Mouse (Mus musculus) heart, embryonic 16.5 days (tissue): ENCODE measurements around the gene Adcyap1r1. TPM values are rescaled to one million over a fixed set of nuclear protein-coding genes. Genes with fewer than 3 reads are reported as not detected.

ENCODE experiments used
- ATAC-seq: fragments of 200-750 bp; cut with Nextera tagmentation; replicated peaks from 2 replicates; pipeline ENCODE4 v1.8.0; 2017; ENCODE audit warnings: moderate number of reproducible peaks; ENCODE audit not compliant: insufficient read depth, low FRiP score; ENCODE audit errors: extremely low read depth
- H3K27ac ChIP-seq: fragments of 300-500 bp; sonication (generic); 2 replicates; pipeline ENCODE4 v1.5.1; 2014; ENCODE audit warnings: mild to moderate bottlenecking, low read length, control low read depth, moderate library complexity
- H3K27me3 ChIP-seq: fragments of 300-500 bp; sonication (generic); 2 replicates; pipeline ENCODE4 v1.6.1; 2014; ENCODE audit warnings: low read length, mixed read lengths; ENCODE audit not compliant: control insufficient read depth, insufficient read depth
- H3K36me3 ChIP-seq: fragments of 300-500 bp; sonication (generic); 2 replicates; pipeline ENCODE4 v1.6.1; 2014; ENCODE audit not compliant: control insufficient read depth, insufficient read depth
- H3K4me1 ChIP-seq: fragments of 300-500 bp; sonication (generic); 2 replicates; pipeline ENCODE4 v1.6.1; 2014; ENCODE audit warnings: low read length, mixed read lengths; ENCODE audit not compliant: control insufficient read depth, insufficient read depth
- H3K4me2 ChIP-seq: fragments of 300-500 bp; sonication (generic); 2 replicates; pipeline ENCODE4 v1.6.1; 2014; ENCODE audit warnings: low read depth, mild to moderate bottlenecking, control low read depth, low read length
- H3K4me3 ChIP-seq: fragments of 300-500 bp; sonication (generic); 2 replicates; pipeline ENCODE4 v1.5.1; 2014; ENCODE audit warnings: mild to moderate bottlenecking, control low read depth, low read length
- H3K9ac ChIP-seq: fragments of 300-500 bp; sonication (generic); 2 replicates; pipeline ENCODE4 v1.6.1; 2014; ENCODE audit warnings: low read length, control low read depth
- H3K9me3 ChIP-seq: fragments of 300-500 bp; sonication (generic); replicated peaks from 2 replicates; pipeline ENCODE4 v1.6.1; 2016; ENCODE audit warnings: low read length; ENCODE audit not compliant: control insufficient read depth
- WGBS: fragments of 180-500 bp; shearing (Covaris S2); extraction: QIAGEN DNeasy Blood & Tissue Kit; methylation state at CpG from one replicate; pipeline ENCODE4 v1.1.7; 2014; 5-methylcytosine and 5-hydroxymethylcytosine counted together
- polyA plus RNA-seq: library from polyadenylated mRNA; unstranded; fragments of >200 nt; fragmentation: Nextera tagmentation; extraction: Ambion mirVana; gene quantifications from 2 replicates; pipeline ENCODE4 v1.2.1, GENCODE M21; 2015

The Adcyap1r1 gene
- polyA plus RNA-seq, 1 experiment from 2014 or later: 2.5 TPM

DNA sequence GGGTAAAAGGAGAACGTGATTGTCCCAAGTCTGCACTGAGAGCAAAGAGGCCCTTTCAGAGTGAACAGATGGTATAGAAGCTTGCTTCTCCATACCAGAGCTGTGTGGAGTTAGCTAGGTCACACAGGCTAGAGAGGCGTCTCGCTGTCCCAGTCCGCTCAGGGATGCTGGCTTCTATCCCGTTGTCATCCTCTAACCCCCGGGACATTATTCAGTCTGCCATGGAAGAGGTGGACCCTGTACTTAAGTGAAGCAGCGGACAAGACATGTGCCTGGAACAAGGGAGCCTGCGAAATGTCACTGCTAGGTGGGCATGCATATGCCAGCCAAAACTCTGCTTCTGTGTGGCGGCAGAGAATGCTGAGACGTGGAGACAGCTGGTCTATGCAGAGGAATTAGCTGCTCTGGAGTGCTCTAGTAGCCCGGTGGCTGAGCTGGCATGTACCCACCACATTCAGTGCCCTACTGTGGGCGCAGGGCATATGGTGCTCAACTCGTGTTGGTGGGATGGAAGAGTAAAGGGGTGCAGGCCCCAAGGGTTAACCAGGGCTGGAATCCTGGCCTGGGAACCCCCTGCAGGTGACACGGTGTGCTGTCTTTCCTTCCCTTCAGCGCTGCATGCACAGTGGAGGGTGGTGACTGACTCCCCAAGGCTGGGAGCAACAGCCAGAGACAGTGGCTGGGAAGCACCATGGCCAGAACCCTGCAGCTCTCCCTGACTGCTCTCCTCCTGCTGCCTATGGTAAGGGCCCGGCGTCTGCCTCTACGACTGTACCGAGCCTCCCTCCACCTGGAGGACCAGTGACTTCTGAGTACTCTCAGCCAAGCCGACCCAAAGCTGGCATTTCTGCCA is 8.0 kb downstream of the Adcyap1r1 start:
- Histone ChIP-seq H3K4me2 (no peak overlapping the region), H3K4me3 (no peak overlapping the region), H3K9me3 (no peaks in the 10 kb centered on the region), H3K36me3 (no peaks in the 10 kb centered on the region), H3K27me3 (peaks cover 12% of the 10 kb centered on the region; the same call in 1 of the 2 replicates), H3K9ac (no peak overlapping the region), H3K27ac (no peak overlapping the region), H3K4me1 (no peaks in the 10 kb centered on the region)
- no peak for ATAC-seq
- WGBS: 72% methylated on average over 20 of the region's 20 CpGs

DNA sequence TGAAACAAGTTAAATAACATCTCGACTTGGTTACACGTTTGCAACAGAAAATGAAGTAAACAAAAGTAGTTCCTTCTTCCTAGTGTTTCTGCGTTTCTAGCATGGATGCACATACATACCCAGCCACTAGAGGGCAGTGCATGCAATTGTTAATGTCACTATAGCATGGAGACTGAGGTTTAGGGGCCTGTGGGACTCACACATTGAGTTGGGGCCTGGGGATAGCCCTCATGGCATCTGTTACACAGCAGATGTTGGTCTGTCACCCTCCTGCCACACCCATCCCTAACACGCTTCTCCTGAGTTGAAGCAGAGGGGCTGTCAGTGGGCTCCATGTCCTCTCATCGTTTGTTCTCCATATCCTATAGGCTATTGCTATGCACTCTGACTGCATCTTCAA is 9.4 kb downstream of the Adcyap1r1 start:
- 56% methylated on average over 5 of the region's 5 CpGs for WGBS
- Histone ChIP-seq H3K9me3 (no peaks in the 10 kb centered on the region), H3K27ac (no peak overlapping the region), H3K36me3 (no peaks in the 10 kb centered on the region), H3K4me3 (no peak overlapping the region), H3K4me1 (no peaks in the 10 kb centered on the region), H3K27me3 (peaks cover 7% of the 10 kb centered on the region; the same call in 1 of the 2 replicates), H3K9ac (no peak overlapping the region), H3K4me2 (no peak overlapping the region)
- ATAC-seq: no peak

DNA sequence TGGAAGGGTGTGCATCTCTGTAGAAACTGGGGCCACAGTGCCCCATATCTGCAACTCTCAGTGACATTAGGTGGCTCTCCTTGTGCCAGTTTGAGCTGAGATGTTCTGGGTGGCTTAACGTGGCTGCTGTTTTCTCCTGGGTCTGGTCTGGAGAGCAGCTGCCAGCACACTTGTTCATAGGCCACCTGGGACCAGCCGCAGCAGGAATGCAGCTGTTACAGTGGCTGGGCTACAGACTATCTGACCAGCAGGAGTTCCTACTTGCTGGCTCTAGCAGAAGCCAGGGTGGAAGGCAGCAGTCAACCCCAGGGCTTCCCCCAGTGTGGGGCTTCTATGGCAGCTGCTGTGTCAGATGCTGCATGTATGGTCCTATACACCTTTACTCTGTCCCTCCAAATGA is 9.9 kb downstream of the Adcyap1r1 start:
- H3K4me1 ChIP-seq: no peaks in the 10 kb centered on the region
- ATAC-seq: no peak
- H3K36me3 ChIP-seq: no peaks in the 10 kb centered on the region
- peaks cover 7% of the 10 kb centered on the region; the same call in 1 of the 2 replicates for H3K27me3 ChIP-seq
- no peak overlapping the region for H3K4me2 ChIP-seq
- no peak overlapping the region for H3K27ac ChIP-seq
- 67% methylated on average over 2 of the region's 2 CpGs for WGBS
- no peaks in the 10 kb centered on the region for H3K9me3 ChIP-seq
- no peak overlapping the region for H3K9ac ChIP-seq
- H3K4me3 ChIP-seq: no peak overlapping the region

DNA sequence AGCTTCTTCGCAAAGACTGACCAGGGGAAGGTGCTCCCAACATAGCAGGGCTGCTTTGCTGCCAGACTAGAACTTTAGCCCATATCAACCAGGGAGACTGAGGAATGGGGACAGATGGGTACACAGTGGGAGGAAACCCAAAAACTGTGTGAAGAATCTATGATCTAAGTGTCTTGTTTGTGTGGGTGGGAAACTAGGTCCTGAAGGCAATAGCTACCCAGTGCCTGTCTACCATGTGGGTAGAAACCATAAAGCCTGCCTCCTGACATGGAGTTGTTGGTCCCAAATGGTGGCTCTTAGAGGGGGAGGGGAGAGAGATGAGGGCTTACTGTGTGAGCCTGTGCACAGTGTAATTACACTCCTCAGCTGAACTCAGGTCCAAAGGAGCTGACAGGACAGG is 10.6 kb downstream of the Adcyap1r1 start:
- Histone ChIP-seq H3K36me3 (no peaks in the 10 kb centered on the region), H3K4me2 (no peak overlapping the region), H3K4me3 (no peak overlapping the region), H3K9ac (no peak overlapping the region), H3K9me3 (no peaks in the 10 kb centered on the region), H3K4me1 (no peaks in the 10 kb centered on the region), H3K27ac (no peak overlapping the region), H3K27me3 (peaks cover 5% of the 10 kb centered on the region; the same call in 1 of the 2 replicates)
- ATAC-seq: no peak
- WGBS: 91% methylated on average over 1 of the region's 1 CpGs

DNA sequence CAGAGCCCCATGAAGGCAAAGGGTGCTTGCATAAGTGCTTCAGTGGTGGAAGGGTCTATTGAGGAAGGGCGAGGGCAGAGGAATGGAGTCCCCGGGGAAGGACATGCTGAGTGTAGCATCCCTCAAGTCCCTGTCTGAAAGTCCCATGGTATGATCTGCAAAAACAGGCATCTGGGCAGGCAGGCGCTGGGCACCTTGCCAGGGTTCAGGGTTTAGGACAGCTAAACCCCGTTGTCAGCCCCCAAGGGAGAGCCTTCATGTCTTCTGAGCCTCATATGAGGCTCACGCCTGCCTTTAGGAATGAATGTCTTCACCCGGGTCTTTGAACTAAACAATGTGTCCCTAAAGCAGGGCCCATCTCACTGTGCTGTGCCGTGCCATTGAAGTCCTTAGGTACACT is 12.2 kb downstream of the Adcyap1r1 start:
- no peak overlapping the region for H3K4me2 ChIP-seq
- 65% methylated on average over 7 of the region's 7 CpGs for WGBS
- ATAC-seq: no peak
- H3K4me1 ChIP-seq: no peaks in the 10 kb centered on the region
- no peaks in the 10 kb centered on the region for H3K9me3 ChIP-seq
- no peak overlapping the region for H3K9ac ChIP-seq
- peaks cover 4% of the 10 kb centered on the region; the same call in 1 of the 2 replicates for H3K27me3 ChIP-seq
- H3K27ac ChIP-seq: no peak overlapping the region
- H3K36me3 ChIP-seq: no peaks in the 10 kb centered on the region
- no peak overlapping the region for H3K4me3 ChIP-seq

DNA sequence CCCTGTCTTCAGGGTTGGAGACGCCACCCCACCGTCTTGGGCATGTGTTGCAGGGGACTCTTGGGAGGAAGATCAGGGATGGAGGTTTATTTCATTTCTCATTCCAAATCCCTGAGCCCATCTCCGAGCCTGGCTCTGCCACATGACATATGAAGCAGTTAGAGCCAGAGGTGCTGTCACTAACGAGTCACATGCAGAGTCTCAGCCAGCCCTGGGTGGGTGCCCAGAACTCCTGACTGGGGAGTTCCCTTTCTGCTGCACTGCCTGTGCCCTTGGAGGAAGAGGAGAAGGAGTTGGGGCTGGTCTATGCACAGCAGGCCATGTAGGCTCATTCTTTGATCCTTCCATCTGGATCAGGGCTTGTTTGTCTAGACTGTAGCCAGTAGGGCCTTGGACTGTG is 13.5 kb downstream of the Adcyap1r1 start:
- H3K9ac ChIP-seq: no peak overlapping the region
- no peak overlapping the region for H3K27ac ChIP-seq
- no peaks in the 10 kb centered on the region for H3K36me3 ChIP-seq
- WGBS: 69% methylated on average over 4 of the region's 4 CpGs
- H3K4me2 ChIP-seq: no peak overlapping the region
- H3K4me3 ChIP-seq: no peak overlapping the region
- H3K4me1 ChIP-seq: no peaks in the 10 kb centered on the region
- H3K27me3 ChIP-seq: peaks cover 4% of the 10 kb centered on the region; the same call in 1 of the 2 replicates
- no peaks in the 10 kb centered on the region for H3K9me3 ChIP-seq
- ATAC-seq: no peak

DNA sequence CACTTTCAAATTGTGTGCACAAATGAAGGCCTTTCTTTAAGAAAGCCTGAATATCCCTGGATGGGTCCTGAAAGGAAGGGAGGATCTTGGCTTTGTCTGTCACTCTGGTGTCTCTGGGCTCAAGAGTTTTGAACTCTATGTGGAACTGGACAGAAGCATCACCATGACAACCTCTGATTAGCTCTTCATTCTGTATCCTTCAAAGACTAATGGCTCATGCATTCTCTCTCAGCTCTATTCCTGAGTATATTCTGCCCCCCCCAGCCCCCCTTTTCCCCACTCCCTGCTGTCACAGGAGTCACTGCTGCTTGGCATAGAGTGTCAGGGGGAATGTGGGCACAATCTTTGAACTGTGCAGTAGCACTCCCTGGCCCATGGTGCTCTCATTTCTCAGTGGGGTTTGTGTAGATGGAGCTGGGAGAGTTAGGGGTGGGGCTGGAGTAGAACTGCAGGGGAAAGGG is 14.6 kb downstream of the Adcyap1r1 start:
- no peak overlapping the region for H3K4me3 ChIP-seq
- H3K9me3 ChIP-seq: no peaks in the 10 kb centered on the region
- H3K9ac ChIP-seq: no peak overlapping the region
- H3K4me1 ChIP-seq: no peaks in the 10 kb centered on the region
- no peaks in the 10 kb centered on the region for H3K36me3 ChIP-seq
- H3K27me3 ChIP-seq: peaks cover 4% of the 10 kb centered on the region; the same call in 1 of the 2 replicates
- H3K4me2 ChIP-seq: no peak overlapping the region
- no peak overlapping the region for H3K27ac ChIP-seq
- no peak for ATAC-seq

DNA sequence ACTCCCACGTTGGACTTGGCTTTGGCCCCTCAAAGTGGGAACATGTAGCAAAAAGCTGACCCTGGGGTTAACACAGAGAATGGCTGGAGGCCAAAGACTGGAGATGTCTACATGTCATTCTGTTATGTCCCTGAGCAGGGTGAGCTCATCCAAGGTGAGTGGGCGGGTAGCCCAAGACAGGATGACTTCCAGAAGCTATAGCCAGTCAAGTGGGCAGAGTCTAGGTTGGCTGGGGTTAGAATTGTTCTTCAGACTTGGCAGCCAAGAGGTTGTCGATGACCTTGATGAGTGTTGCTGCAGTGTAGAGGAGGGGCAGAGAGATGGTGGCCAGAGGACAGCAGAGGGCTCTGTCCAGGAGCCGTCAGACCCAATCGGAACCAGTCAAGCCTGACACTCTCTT is 18.9 kb downstream of the Adcyap1r1 start:
- no peak overlapping the region for H3K27ac ChIP-seq
- WGBS: 73% methylated on average over 5 of the region's 5 CpGs
- ATAC-seq: no peak
- no peak overlapping the region for H3K9ac ChIP-seq
- 0 out of 2 replicates have a peak, but pooled peaks cover under 1% of the 10 kb centered on the region for H3K27me3 ChIP-seq
- no peaks in the 10 kb centered on the region for H3K36me3 ChIP-seq
- no peak overlapping the region for H3K4me3 ChIP-seq
- H3K4me2 ChIP-seq: no peak overlapping the region
- no peaks in the 10 kb centered on the region for H3K4me1 ChIP-seq
- H3K9me3 ChIP-seq: no peaks in the 10 kb centered on the region

DNA sequence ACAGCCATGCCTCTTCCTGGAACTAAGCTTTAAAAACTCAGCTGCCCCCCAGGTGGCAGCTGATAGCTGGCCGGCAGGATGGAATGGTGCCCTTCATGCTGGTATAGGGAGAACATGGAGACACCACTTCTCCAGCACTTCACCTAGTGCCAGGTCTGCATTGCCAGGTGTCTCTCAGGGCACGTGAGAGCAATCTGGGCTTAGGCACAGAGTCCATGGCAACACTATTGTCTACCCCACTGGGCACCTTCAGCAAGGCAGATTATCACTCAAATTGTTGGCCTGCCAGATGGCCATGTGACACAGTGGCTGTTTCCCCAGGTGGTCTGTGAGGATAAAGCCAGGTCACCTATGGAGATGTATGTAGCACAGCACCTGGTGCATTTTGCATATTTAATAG is 20.6 kb downstream of the Adcyap1r1 start:
- Histone ChIP-seq H3K36me3 (no peaks in the 10 kb centered on the region), H3K9me3 (no peaks in the 10 kb centered on the region), H3K27ac (no peak overlapping the region), H3K4me3 (no peak overlapping the region), H3K4me1 (no peaks in the 10 kb centered on the region), H3K27me3 (0 out of 2 replicates have a peak, but pooled peaks cover 2% of the 10 kb centered on the region), H3K9ac (no peak overlapping the region), H3K4me2 (no peak overlapping the region)
- ATAC-seq: no peak
- 76% methylated on average over 2 of the region's 2 CpGs for WGBS
